Mouse (Mus musculus) G1E-ER4 (cell line): Measurements from ENCODE around the gene Ctf1. TPM values are rescaled to one million over a fixed set of nuclear protein-coding genes. Genes with fewer than 3 reads are reported as not detected.

Source experiments
- GATA1 ChIP-seq: IDR thresholded peaks from one replicate; pipeline ENCODE4 v1.8.0; 2012; ENCODE audit warnings: low read length, inconsistent platforms
- polyA plus RNA-seq: library from polyadenylated mRNA; stranded (reverse); fragments of >175 nt; gene quantifications from 2 replicates; pipeline ENCODE4 v1.2.3, GENCODE M21; 2012

Ctf1 gene
- polyA plus RNA-seq, 1 experiment = 3.7 TPM

GRCm38 (mm10) chr7:127686740-127687449, 25.6 kb upstream of the Ctf1 start:
- no peak for TF ChIP-seq GATA1

GRCm38 (mm10) chr7:127688935-127689334, 23.6 kb upstream of the Ctf1 start:
- TF ChIP-seq GATA1 = no peak

GRCm38 (mm10) chr7:127689626-127690280, 22.8 kb upstream of the Ctf1 start:
- TF ChIP-seq GATA1 = no peak

- no peak for TF ChIP-seq GATA1
These were observed 21.1 kb upstream of the Ctf1 start for GRCm38 (mm10) chr7:127691221-127691989.

GRCm38 (mm10) chr7:127693290-127693689, 19.2 kb upstream of the Ctf1 start:
- no peak for TF ChIP-seq GATA1

- TF ChIP-seq GATA1 = no peak
These were observed 13.6 kb upstream of the Ctf1 start for GRCm38 (mm10) chr7:127698986-127699385.

- TF ChIP-seq GATA1 = no peak
These were observed 11.7 kb upstream of the Ctf1 start for GRCm38 (mm10) chr7:127700712-127701331.

GRCm38 (mm10) chr7:127703561-127704178, 8.9 kb upstream of the Ctf1 start:
- no peak for TF ChIP-seq GATA1

GRCm38 (mm10) chr7:127704598-127704997, 7.9 kb upstream of the Ctf1 start:
- no peak for TF ChIP-seq GATA1

- no peak for TF ChIP-seq GATA1
These were observed 6.8 kb upstream of the Ctf1 start for GRCm38 (mm10) chr7:127705706-127706105.

GRCm38 (mm10) chr7:127707045-127707956, 5.2 kb upstream of the Ctf1 start:
- TF ChIP-seq GATA1 = no peak

GRCm38 (mm10) chr7:127707957-127708206, 4.7 kb upstream of the Ctf1 start:
- TF ChIP-seq GATA1 = no peak

GRCm38 (mm10) chr7:127708207-127709078, 4.1 kb upstream of the Ctf1 start, which contains the start of gene Bcl7c:
Gene Bcl7c (minus strand): TSS chr7:127708933.
- no peak for TF ChIP-seq GATA1
